Mouse (Mus musculus): ENCODE results near the gene Tex22. TPM values are rescaled to one million over a fixed set of nuclear protein-coding genes. Genes with fewer than 3 reads are reported as not detected.

The Tex22 gene
- polyA plus RNA-seq, 1 experiment from 2014 or later = not detected

DNA sequence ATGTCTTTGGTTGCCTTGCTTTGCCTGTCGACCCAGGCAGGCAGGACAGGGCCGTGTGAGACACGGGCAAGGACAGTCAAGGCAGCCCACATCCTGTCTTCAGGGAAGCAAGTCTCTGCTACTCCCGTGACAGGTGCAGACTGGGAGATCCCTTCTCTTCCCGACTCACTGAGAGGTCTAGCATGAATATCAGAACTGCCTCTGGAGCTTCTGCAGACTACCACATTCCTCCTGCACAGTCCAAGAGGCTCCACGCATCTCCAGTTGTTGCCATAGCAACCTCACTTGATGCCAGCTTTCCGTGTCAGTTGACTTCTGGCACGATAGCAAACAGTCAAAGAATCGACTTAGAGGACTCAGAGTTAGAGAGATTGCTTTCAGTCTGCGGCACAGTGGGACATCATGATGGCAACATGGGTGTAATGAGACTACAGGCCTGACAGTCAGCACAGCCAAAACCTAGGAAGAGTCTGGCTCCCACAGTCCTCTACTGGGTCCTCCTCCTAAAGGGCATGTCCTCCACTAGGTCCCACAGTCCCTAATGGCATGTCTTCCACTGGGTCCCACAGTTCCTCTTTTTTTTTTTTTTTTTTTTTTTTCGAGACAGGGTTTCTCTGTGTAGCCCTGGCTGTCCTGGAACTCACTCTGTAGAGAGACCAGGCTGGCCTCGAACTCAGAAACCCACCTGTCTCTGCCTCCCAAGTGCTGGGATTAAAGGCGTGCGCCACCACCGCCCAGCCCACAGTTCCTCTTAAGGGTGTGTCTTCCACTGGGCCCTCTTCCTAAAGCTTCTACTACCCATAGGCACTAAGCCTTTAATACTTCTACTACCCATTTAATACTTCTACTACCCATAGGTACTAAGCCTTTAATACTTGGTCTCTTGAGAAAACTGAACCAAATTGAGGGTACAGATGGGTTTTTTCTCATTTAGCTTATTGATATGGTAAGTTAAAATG, 32.5 kb upstream of the Tex22 start:
- Histone ChIP-seq H3K9ac (no peak overlapping the region), H3K4me3 (no peak overlapping the region), H3K27me3 (no peaks in the 10 kb centered on the region), H3K27ac (replicated peaks) (peak overlapping the region; percentile 71), H3K4me2 (peak overlapping the region; percentile 21), H3K4me1 (replicated peaks) (peaks cover 32% of the 10 kb centered on the region), H3K36me3 (peaks cover 10% of the 10 kb centered on the region; the same call in 1 of the 2 replicates), H3K9me3 (no peaks in the 10 kb centered on the region)
- 47% methylated on average over 15 of the region's 15 CpGs for WGBS
- peak; percentile 86 for ATAC-seq (ENCODE audit: low FRiP score, low read depth)

- H3K4me2 ChIP-seq = no peak overlapping the region
- H3K36me3 ChIP-seq = peaks cover 15% of the 10 kb centered on the region; the same call in 1 of the 2 replicates
- no peak overlapping the region for H3K9ac ChIP-seq
- no peaks in the 10 kb centered on the region for H3K27me3 ChIP-seq
- peaks cover 32% of the 10 kb centered on the region for H3K4me1 ChIP-seq (replicated peaks)
- WGBS = 93% methylated on average over 2 of the region's 2 CpGs
- ATAC-seq (ENCODE audit: low FRiP score, low read depth) = no peak
- no peak overlapping the region for H3K4me3 ChIP-seq
- H3K27ac ChIP-seq (replicated peaks) = no peak overlapping the region
- H3K9me3 ChIP-seq = no peaks in the 10 kb centered on the region
Measured at GRCm38 (mm10) chr12:113042543-113042942, 31.8 kb upstream of the Tex22 start.

- H3K4me2 ChIP-seq = no peak overlapping the region
- H3K36me3 ChIP-seq = peaks cover 32% of the 10 kb centered on the region
- WGBS = 79% methylated on average over 3 of the region's 3 CpGs
- H3K27me3 ChIP-seq = no peaks in the 10 kb centered on the region
- H3K9ac ChIP-seq = no peak overlapping the region
- no peaks in the 10 kb centered on the region for H3K9me3 ChIP-seq
- peaks cover 28% of the 10 kb centered on the region for H3K4me1 ChIP-seq (replicated peaks)
- no peak for ATAC-seq (ENCODE audit: low FRiP score, low read depth)
- H3K27ac ChIP-seq (replicated peaks) = no peak overlapping the region
- H3K4me3 ChIP-seq = no peak overlapping the region
Measured at GRCm38 (mm10) chr12:113044916-113045677, 29.2 kb upstream of the Tex22 start.

- Histone ChIP-seq H3K27ac (replicated peaks) (no peak overlapping the region), H3K4me2 (no peak overlapping the region), H3K9ac (no peak overlapping the region), H3K27me3 (no peaks in the 10 kb centered on the region), H3K36me3 (peaks cover 49% of the 10 kb centered on the region), H3K4me1 (replicated peaks) (peaks cover 11% of the 10 kb centered on the region), H3K9me3 (no peaks in the 10 kb centered on the region), H3K4me3 (no peak overlapping the region)
- 92% methylated on average over 15 of the region's 15 CpGs for WGBS
- no peak for ATAC-seq (ENCODE audit: low FRiP score, low read depth)
Measured at GRCm38 (mm10) chr12:113046861-113047260, 27.4 kb upstream of the Tex22 start.

GRCm38 (mm10) chr12:113048103-113048502, 26.2 kb upstream of the Tex22 start:
- WGBS = 81% methylated on average over 5 of the region's 5 CpGs
- Histone ChIP-seq H3K4me2 (no peak overlapping the region), H3K9me3 (no peaks in the 10 kb centered on the region), H3K36me3 (peaks cover 58% of the 10 kb centered on the region), H3K27me3 (no peaks in the 10 kb centered on the region), H3K9ac (no peak overlapping the region), H3K4me1 (replicated peaks) (peaks cover 4% of the 10 kb centered on the region; the same call in 1 of the 2 replicates), H3K4me3 (no peak overlapping the region), H3K27ac (replicated peaks) (no peak overlapping the region)
- ATAC-seq (ENCODE audit: low FRiP score, low read depth) = no peak

- H3K27ac ChIP-seq (replicated peaks) = no peak overlapping the region
- H3K4me1 ChIP-seq (replicated peaks) = peaks cover 1% of the 10 kb centered on the region; the same call in 1 of the 2 replicates
- no peaks in the 10 kb centered on the region for H3K27me3 ChIP-seq
- H3K9ac ChIP-seq = no peak overlapping the region
- no peak overlapping the region for H3K4me3 ChIP-seq
- peaks cover 68% of the 10 kb centered on the region for H3K36me3 ChIP-seq
- no peaks in the 10 kb centered on the region for H3K9me3 ChIP-seq
- WGBS = 96% methylated on average over 9 of the region's 9 CpGs
- no peak overlapping the region for H3K4me2 ChIP-seq
- ATAC-seq (ENCODE audit: low FRiP score, low read depth) = no peak
Measured at GRCm38 (mm10) chr12:113049836-113050235, 24.5 kb upstream of the Tex22 start.

DNA sequence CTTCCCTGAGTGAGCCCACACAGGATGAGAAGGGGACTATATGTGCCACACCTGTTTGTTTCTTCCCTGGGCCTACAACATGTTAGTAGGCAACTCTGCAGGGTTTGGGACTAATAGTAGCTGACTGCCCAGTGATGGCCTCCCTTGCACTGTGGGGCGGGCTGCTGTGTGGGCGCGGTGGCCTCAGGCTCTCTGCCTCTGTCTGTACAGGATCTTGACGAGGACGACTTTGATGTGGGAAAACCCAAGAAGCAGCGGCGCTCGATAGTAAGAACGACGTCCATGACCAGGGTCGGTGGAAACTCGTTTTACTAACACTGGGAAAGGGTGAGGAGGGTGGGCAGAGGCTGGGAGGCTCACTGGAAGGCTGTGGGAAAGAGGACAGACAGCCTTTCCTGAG, 23.6 kb upstream of the Tex22 start:
- Histone ChIP-seq H3K36me3 (peaks cover 68% of the 10 kb centered on the region), H3K4me2 (no peak overlapping the region), H3K4me3 (no peak overlapping the region), H3K27ac (replicated peaks) (no peak overlapping the region), H3K27me3 (no peaks in the 10 kb centered on the region), H3K9me3 (no peaks in the 10 kb centered on the region), H3K9ac (no peak overlapping the region), H3K4me1 (replicated peaks) (no peaks in the 10 kb centered on the region; the same call in 1 of the 2 replicates)
- 93% methylated on average over 12 of the region's 12 CpGs for WGBS
- no peak for ATAC-seq (ENCODE audit: low FRiP score, low read depth)

GRCm38 (mm10) chr12:113051628-113052403, 22.5 kb upstream of the Tex22 start:
- H3K4me2 ChIP-seq = no peak overlapping the region
- H3K36me3 ChIP-seq = peaks cover 80% of the 10 kb centered on the region
- WGBS = 71% methylated on average over 9 of the region's 9 CpGs
- ATAC-seq (ENCODE audit: low FRiP score, low read depth) = no peak
- no peaks in the 10 kb centered on the region for H3K9me3 ChIP-seq
- H3K27ac ChIP-seq (replicated peaks) = no peak overlapping the region
- H3K4me3 ChIP-seq = no peak overlapping the region
- H3K9ac ChIP-seq = no peak overlapping the region
- no peaks in the 10 kb centered on the region; the same call in 1 of the 2 replicates for H3K4me1 ChIP-seq (replicated peaks)
- H3K27me3 ChIP-seq = no peaks in the 10 kb centered on the region

DNA sequence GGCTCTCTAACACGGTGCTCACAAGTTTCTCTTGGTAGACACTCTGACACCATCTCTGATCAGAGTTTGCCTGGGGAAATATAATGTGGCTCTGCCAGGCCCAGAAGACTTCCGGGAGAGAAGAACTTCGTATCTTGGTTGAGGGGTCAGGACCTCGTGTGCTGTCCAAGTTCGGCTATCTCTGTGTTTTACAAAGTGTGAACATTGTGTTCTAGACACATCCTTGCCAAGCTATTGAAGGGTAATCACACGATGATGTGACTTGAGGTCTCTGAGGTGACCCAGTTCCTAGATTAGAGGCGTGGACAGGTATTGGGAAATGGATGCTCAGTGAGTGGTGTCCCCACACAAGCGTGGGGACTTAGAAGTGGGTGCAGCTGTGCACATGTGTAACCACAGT, 18.2 kb upstream of the Tex22 start:
- no peak for ATAC-seq (ENCODE audit: low FRiP score, low read depth)
- no peak overlapping the region for H3K9ac ChIP-seq
- H3K4me2 ChIP-seq = no peak overlapping the region
- H3K9me3 ChIP-seq = no peaks in the 10 kb centered on the region
- H3K4me3 ChIP-seq = no peak overlapping the region
- H3K4me1 ChIP-seq (replicated peaks) = no peaks in the 10 kb centered on the region
- peaks cover 88% of the 10 kb centered on the region for H3K36me3 ChIP-seq
- H3K27me3 ChIP-seq = no peaks in the 10 kb centered on the region
- WGBS = 92% methylated on average over 8 of the region's 8 CpGs
- no peak overlapping the region for H3K27ac ChIP-seq (replicated peaks)

GRCm38 (mm10) chr12:113060178-113060577, 14.1 kb upstream of the Tex22 start:
- Histone ChIP-seq H3K36me3 (peaks cover 81% of the 10 kb centered on the region), H3K4me3 (no peak overlapping the region), H3K4me1 (replicated peaks) (no peaks in the 10 kb centered on the region), H3K4me2 (no peak overlapping the region), H3K9ac (no peak overlapping the region), H3K27me3 (no peaks in the 10 kb centered on the region), H3K9me3 (no peaks in the 10 kb centered on the region), H3K27ac (replicated peaks) (no peak overlapping the region)
- WGBS = 91% methylated on average over 5 of the region's 5 CpGs
- ATAC-seq (ENCODE audit: low FRiP score, low read depth) = no peak

DNA sequence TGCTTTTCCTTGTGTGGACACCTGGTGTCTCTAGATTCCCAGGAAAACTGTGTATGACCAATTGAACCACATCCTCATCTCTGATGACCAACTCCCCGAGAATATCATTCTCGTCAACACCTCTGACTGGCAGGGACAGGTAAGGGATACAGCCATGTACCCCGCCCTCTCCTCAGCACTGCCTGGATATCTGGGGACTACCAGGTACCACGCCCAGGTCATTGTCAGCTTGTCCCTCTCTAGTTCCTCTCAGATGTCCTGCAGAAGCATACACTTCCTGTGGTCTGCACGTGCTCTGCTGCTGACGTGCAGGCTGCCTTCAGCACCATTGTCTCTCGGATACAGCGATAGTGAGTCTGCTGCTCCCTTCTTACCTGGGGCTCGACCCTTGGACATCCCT, 12.7 kb upstream of the Tex22 start:
- no peak overlapping the region for H3K27ac ChIP-seq (replicated peaks)
- 91% methylated on average over 9 of the region's 9 CpGs for WGBS
- H3K4me2 ChIP-seq = no peak overlapping the region
- no peak overlapping the region for H3K9ac ChIP-seq
- no peak overlapping the region for H3K4me3 ChIP-seq
- no peaks in the 10 kb centered on the region for H3K9me3 ChIP-seq
- no peaks in the 10 kb centered on the region for H3K27me3 ChIP-seq
- no peaks in the 10 kb centered on the region for H3K4me1 ChIP-seq (replicated peaks)
- ATAC-seq (ENCODE audit: low FRiP score, low read depth) = no peak
- H3K36me3 ChIP-seq = peaks cover 69% of the 10 kb centered on the region

Data from hindbrain, embryonic 15.5 days (tissue).